14 mouse cellular contexts compared by ENCODE assay signal in the genomic region with DNA sequence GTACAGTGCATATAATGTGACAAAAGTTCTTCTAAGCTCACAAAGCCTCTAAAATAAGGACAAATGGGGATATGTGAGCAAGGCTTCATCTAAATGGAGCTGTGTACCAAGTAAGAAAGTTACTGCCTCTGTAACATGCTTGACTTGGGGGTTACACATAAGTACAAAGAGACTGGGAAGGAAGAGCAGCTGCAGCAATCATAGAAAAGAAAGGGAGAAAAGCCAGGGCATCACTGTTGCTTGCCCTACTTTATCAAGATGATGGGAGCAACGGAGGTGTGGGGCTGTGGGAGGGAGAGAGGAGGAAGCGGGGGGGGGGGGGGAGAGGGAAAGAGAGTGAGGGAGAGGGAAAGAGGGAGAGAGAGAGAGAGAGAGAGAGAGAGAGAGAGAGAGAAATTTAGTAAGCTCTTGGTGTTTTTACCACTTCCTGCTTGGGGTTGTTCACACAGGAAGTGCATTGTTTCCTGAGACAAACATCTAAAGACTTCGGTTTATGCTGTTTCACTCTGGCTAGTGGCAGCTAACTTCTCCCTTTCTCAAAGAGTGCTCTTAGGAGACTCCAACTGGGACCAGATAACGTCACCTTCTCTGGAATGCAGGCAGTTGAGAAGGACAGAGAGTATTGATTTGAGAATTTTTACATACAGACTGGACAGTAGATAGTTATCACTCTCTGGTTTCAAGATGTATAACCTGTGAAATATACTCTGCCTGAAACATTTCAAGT.
DNase-seq lines count a peak whose midpoint lies in the region; ATAC-seq and TF ChIP-seq lines count a peak whose summit lies in the region.
"Had no signal": no experiment of that assay in that cellular context is flagged by ENCODE, and none has a peak within 500 bp of the region (broad histone marks: within the 10 kb centered on the region; RNA-seq: fewer than 3 reads in every experiment).

No protein-coding gene starts in this region.

- no peak for TF ChIP-seq CTCF in gastrocnemius, adult 2 months (IDR thresholded peaks at IDR 0.05)

- ATAC-seq in granulocyte monocyte progenitor cell, adult 5-6 weeks (replicated peaks; ENCODE audit: poor library complexity, severe bottlenecking): peak; percentile 94
- peak; percentile 92 for ATAC-seq in megakaryocyte progenitor cell, adult 5-6 weeks (replicated peaks; ENCODE audit: poor library complexity)
- ATAC-seq: hindbrain, embryonic 16.5 days had no signal

- peak; percentile 1 for DNase-seq in retina, postnatal 1 day
- DNase-seq in retina, embryonic 14.5 days (ENCODE audit: low spot score): no peak
- DNase-seq in thymus, postnatal 36 days: peak; percentile 45 to 55
- no peak for DNase-seq in right cerebral cortex, adult 18-20 months
- DNase-seq in frontal cortex, adult 2 months (ENCODE audit: extremely low spot score in 1 of 2, low spot score in 1 of 2): no peak
- no peak for DNase-seq in gastrocnemius, adult 2 months
- DNase-seq: cerebellum, postnatal 25 days; kidney, postnatal 14 days had no signal

- intact Hi-C loops in gastrocnemius, adult 2 months (cut with DNase I): no loop called here

- H3K4me3 ChIP-seq in gastrocnemius, adult 2 months: no peak overlapping the region
- H3K4me3 ChIP-seq: heart, embryonic 13.5 days; lung, embryonic 15.5 days; myocyte had no signal

- no peak overlapping the region for H3K27ac ChIP-seq in gastrocnemius, adult 2 months
- H3K27ac ChIP-seq: heart, embryonic 13.5 days; lung, embryonic 15.5 days had no signal

Comparison
In these comparisons a context has a peak if more than half of its experiments do, and no peak if none do; other contexts are left out.
1. DNase-seq: peak in retina, postnatal 1 day (single experiment) and thymus, postnatal 36 days (2 of 2); none in retina, embryonic 14.5 days (single experiment), right cerebral cortex, adult 18-20 months (single experiment), frontal cortex, adult 2 months (0 of 2) and gastrocnemius, adult 2 months (single experiment).